Mouse (Mus musculus): Measurements from ENCODE around the gene Ccdc124.

DNA sequence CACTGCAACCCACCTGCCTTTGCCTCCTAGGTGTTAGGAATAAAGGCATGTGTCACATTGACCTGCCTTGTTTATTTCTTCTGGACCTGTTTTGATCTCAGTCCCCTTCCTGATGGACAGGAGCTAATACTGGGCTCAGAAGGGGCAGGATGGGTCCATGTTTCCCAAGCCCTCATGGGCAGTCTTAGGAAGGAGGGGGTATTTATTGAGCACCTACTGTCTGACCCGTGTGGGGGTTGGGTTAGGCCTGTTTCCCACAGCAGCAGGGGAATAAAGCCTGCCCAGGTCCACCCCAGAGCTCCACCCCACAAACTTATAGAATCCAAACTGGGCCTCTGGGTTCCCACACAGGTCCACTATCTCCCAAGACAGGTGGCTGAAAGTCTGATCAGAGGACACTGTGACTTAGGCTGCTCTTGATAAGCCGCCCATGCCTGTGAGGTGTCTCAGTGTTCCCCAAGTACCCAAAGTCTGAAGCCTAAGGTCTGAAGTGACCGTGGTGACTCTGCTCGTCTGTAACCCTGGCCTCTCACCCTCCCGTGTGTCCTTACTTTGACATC, 30.4 kb downstream of the Ccdc124 start:
- TF ChIP-seq MAX (IDR thresholded peaks at IDR 0.05) (no peak), CTCF (IDR thresholded peaks at IDR 0.05; ENCODE audit: control insufficient read depth, insufficient read depth, insufficient read length) (no peak), MYOD1 (IDR thresholded peaks at IDR 0.05; ENCODE audit: control insufficient read depth, insufficient read length, low read depth) (no peak), USF1 (IDR thresholded peaks at IDR 0.05; ENCODE audit: low read depth) (no peak), MYOG (IDR thresholded peaks at IDR 0.05; ENCODE audit: control insufficient read depth, extremely low read depth, insufficient read length) (no peak)
